Mouse (Mus musculus): ENCODE measurements around the gene Cwc22. TPM values are rescaled to one million over a fixed set of nuclear protein-coding genes. Genes with fewer than 3 reads are reported as not detected.

Gene Cwc22
- polyA plus RNA-seq, 1 experiment from 2014 or later: 36.6 TPM

GRCm38 (mm10) chr2:77969956-77970355, 23.8 kb upstream of the Cwc22 start:
- in situ Hi-C loops (cut with MboI; ENCODE audit: low pct_unique_long_range_greater_than_20kb): no loop called here
- TF ChIP-seq CTCF (IDR thresholded peaks at IDR 0.05): no peak
- CTCF ChIA-PET: no interaction called here

GRCm38 (mm10) chr2:77962450-77963193, 16.4 kb upstream of the Cwc22 start:
- ChIA-PET POLR2A (no interaction called here), CTCF (no interaction called here)
- no peaks in the 10 kb centered on the region for H3K27me3 ChIP-seq
- no peak for DNase-seq (ENCODE audit: low read depth, low spot score)
- no peak for TF ChIP-seq CTCF (IDR thresholded peaks at IDR 0.05)
- in situ Hi-C loops (cut with MboI; ENCODE audit: low pct_unique_long_range_greater_than_20kb): no loop called here
- no peak for ATAC-seq

More at GRCm38 (mm10) chr2:77969956-77970355, 23.8 kb upstream of the Cwc22 start:
- ATAC-seq (no peak), DNase-seq (ENCODE audit: low read depth, low spot score) (no peak)
- peaks cover 29% of the 10 kb centered on the region for H3K27me3 ChIP-seq
- POLR2A ChIA-PET: no interaction called here

- ATAC-seq (no peak), DNase-seq (ENCODE audit: low read depth, low spot score) (no peak)
- CTCF ChIA-PET: interaction anchor here (0.6 kb wide), 1 partner anchor 15 kb away, joined by 3 read pairs; the partner anchor contains the start of gene Cwc22
- H3K27me3 ChIP-seq: no peaks in the 10 kb centered on the region
- no peak for TF ChIP-seq CTCF (IDR thresholded peaks at IDR 0.05)
- in situ Hi-C loops (cut with MboI; ENCODE audit: low pct_unique_long_range_greater_than_20kb): no loop called here
- POLR2A ChIA-PET: no interaction called here
Measured at GRCm38 (mm10) chr2:77961256-77961655, 15.1 kb upstream of the Cwc22 start.

- ATAC-seq (no peak), DNase-seq (ENCODE audit: low read depth, low spot score) (no peak)
- in situ Hi-C loops (cut with MboI; ENCODE audit: low pct_unique_long_range_greater_than_20kb): no loop called here
- no peak for TF ChIP-seq CTCF (IDR thresholded peaks at IDR 0.05)
- H3K27me3 ChIP-seq: no peaks in the 10 kb centered on the region
- CTCF ChIA-PET: interaction anchor here (0.6 kb wide), 1 partner anchor 14 kb away, joined by 3 read pairs; the partner anchor contains the start of gene Cwc22
- POLR2A ChIA-PET: no interaction called here
Measured at GRCm38 (mm10) chr2:77960711-77961110, 14.5 kb upstream of the Cwc22 start.

GRCm38 (mm10) chr2:77959341-77959740, 13.2 kb upstream of the Cwc22 start:
- TF ChIP-seq CTCF (IDR thresholded peaks at IDR 0.05): no peak
- no peak for ATAC-seq
- ChIA-PET POLR2A (interaction anchor here (0.6 kb wide), 1 partner anchor 441 kb away, joined by 3 read pairs; no protein-coding TSS in a partner anchor), CTCF (no interaction called here)
- no peak for DNase-seq (ENCODE audit: low read depth, low spot score)
- no peaks in the 10 kb centered on the region for H3K27me3 ChIP-seq
- in situ Hi-C loops (cut with MboI; ENCODE audit: low pct_unique_long_range_greater_than_20kb): no loop called here

- in situ Hi-C loops (cut with MboI; ENCODE audit: low pct_unique_long_range_greater_than_20kb): no loop called here
- ChIA-PET POLR2A (no interaction called here), CTCF (no interaction called here)
- no peak for DNase-seq (ENCODE audit: low read depth, low spot score)
- H3K27me3 ChIP-seq: no peaks in the 10 kb centered on the region
- ATAC-seq: no peak
- TF ChIP-seq CTCF (IDR thresholded peaks at IDR 0.05): no peak
Measured at GRCm38 (mm10) chr2:77951415-77951913, 5.3 kb upstream of the Cwc22 start.

- in situ Hi-C loops (cut with MboI; ENCODE audit: low pct_unique_long_range_greater_than_20kb): no loop called here
- ChIA-PET POLR2A (no interaction called here), CTCF (no interaction called here)
- TF ChIP-seq CTCF (IDR thresholded peaks at IDR 0.05): no peak
- DNase-seq (ENCODE audit: low read depth, low spot score) (no peak), ATAC-seq (no peak)
- H3K27me3 ChIP-seq: no peaks in the 10 kb centered on the region
Measured at GRCm38 (mm10) chr2:77950111-77950510, 3.9 kb upstream of the Cwc22 start.

- no peak for TF ChIP-seq CTCF (IDR thresholded peaks at IDR 0.05)
Measured at GRCm38 (mm10) chr2:77949521-77949920, 3.3 kb upstream of the Cwc22 start.

GRCm38 (mm10) chr2:77948921-77949320, 2.7 kb upstream of the Cwc22 start:
- CTCF ChIA-PET: no interaction called here
- in situ Hi-C loops (cut with MboI; ENCODE audit: low pct_unique_long_range_greater_than_20kb): no loop called here
- POLR2A ChIA-PET: no interaction called here
- ATAC-seq: no peak
- DNase-seq (ENCODE audit: low read depth, low spot score): no peak
- no peaks in the 10 kb centered on the region for H3K27me3 ChIP-seq
- no peak for TF ChIP-seq CTCF (IDR thresholded peaks at IDR 0.05)

More at GRCm38 (mm10) chr2:77949521-77949920, 3.3 kb upstream of the Cwc22 start:
- no peaks in the 10 kb centered on the region for H3K27me3 ChIP-seq
- CTCF ChIA-PET: no interaction called here
- DNase-seq (ENCODE audit: low read depth, low spot score) (no peak), ATAC-seq (no peak)
- in situ Hi-C loops (cut with MboI; ENCODE audit: low pct_unique_long_range_greater_than_20kb): no loop called here
- POLR2A ChIA-PET: no interaction called here

GRCm38 (mm10) chr2:77948126-77948525, 2.0 kb upstream of the Cwc22 start:
- ChIA-PET POLR2A (no interaction called here), CTCF (no interaction called here)
- in situ Hi-C loops (cut with MboI; ENCODE audit: low pct_unique_long_range_greater_than_20kb): no loop called here
- DNase-seq (ENCODE audit: low read depth, low spot score): no peak
- H3K27me3 ChIP-seq: no peaks in the 10 kb centered on the region
- no peak for ATAC-seq
- TF ChIP-seq CTCF (IDR thresholded peaks at IDR 0.05): no peak

- ATAC-seq (no peak), DNase-seq (ENCODE audit: low read depth, low spot score) (no peak)
- CTCF ChIA-PET: interaction anchor here (1.3 kb wide), 1 partner anchor 10 kb away, joined by 6 read pairs; no protein-coding TSS in a partner anchor
- TF ChIP-seq CTCF (IDR thresholded peaks at IDR 0.05): no peak
- no peaks in the 10 kb centered on the region for H3K27me3 ChIP-seq
- in situ Hi-C loops (cut with MboI; ENCODE audit: low pct_unique_long_range_greater_than_20kb): no loop called here
- POLR2A ChIA-PET: no interaction called here
Measured at GRCm38 (mm10) chr2:77947161-77947870, 1.1 kb upstream of the Cwc22 start.
